Mouse (Mus musculus) forebrain, embryonic 16.5 days (tissue): ENCODE measurements around the gene Fgfr2. TPM values are rescaled to one million over a fixed set of nuclear protein-coding genes. Genes with fewer than 3 reads are reported as not detected.

ENCODE experiments used
- ATAC-seq: fragments of 200-750 bp; cut with Nextera tagmentation; 2 replicates; pipeline ENCODE4 v1.8.0; 2017; ENCODE audit warnings: mild to moderate bottlenecking, moderate library complexity
- H3K27ac ChIP-seq: fragments of 300-500 bp; sonication (generic); 2 replicates; pipeline ENCODE4 v1.5.1; 2014; ENCODE audit warnings: low read length, control low read depth
- H3K27me3 ChIP-seq: fragments of 300-500 bp; sonication (generic); replicated peaks from 2 replicates; pipeline ENCODE4 v1.6.1; 2014; ENCODE audit warnings: low read length; ENCODE audit not compliant: control insufficient read depth, insufficient read depth
- H3K36me3 ChIP-seq: fragments of 300-500 bp; sonication (generic); 2 replicates; pipeline ENCODE4 v1.6.1; 2014; ENCODE audit not compliant: control insufficient read depth, insufficient read depth
- H3K4me1 ChIP-seq: fragments of 300-500 bp; sonication (generic); replicated peaks from 2 replicates; pipeline ENCODE4 v1.6.1; 2014; ENCODE audit warnings: low read length; ENCODE audit not compliant: control insufficient read depth, insufficient read depth
- H3K4me2 ChIP-seq: fragments of 300-500 bp; sonication (generic); 2 replicates; pipeline ENCODE4 v1.6.1; 2014; ENCODE audit warnings: mild to moderate bottlenecking, low read length, control low read depth
- H3K4me3 ChIP-seq: fragments of 300-500 bp; sonication (generic); replicated peaks from 2 replicates; pipeline ENCODE4 v1.5.1; 2014; ENCODE audit warnings: mild to moderate bottlenecking, low read length, control low read depth
- H3K9ac ChIP-seq: fragments of 300-500 bp; sonication (generic); replicated peaks from 2 replicates; pipeline ENCODE4 v1.6.1; 2014; ENCODE audit warnings: low read depth, low read length, control low read depth
- H3K9me3 ChIP-seq: fragments of 300-500 bp; sonication (generic); 2 replicates; pipeline ENCODE4 v1.6.1; 2016; ENCODE audit warnings: low read length; ENCODE audit not compliant: control insufficient read depth
- WGBS: fragments of 180-500 bp; shearing (Covaris S2); extraction: QIAGEN DNeasy Blood & Tissue Kit; methylation state at CpG from one replicate; pipeline ENCODE4 v1.1.7; 2014; 5-methylcytosine and 5-hydroxymethylcytosine counted together
- polyA plus RNA-seq: library from polyadenylated mRNA; unstranded; fragments of >200 nt; fragmentation: Nextera tagmentation; extraction: Ambion mirVana; gene quantifications from 2 replicates; pipeline ENCODE4 v1.2.1, GENCODE M21; 2015

The Fgfr2 gene
- polyA plus RNA-seq, 1 experiment from 2014 or later: 39.2 TPM

DNA sequence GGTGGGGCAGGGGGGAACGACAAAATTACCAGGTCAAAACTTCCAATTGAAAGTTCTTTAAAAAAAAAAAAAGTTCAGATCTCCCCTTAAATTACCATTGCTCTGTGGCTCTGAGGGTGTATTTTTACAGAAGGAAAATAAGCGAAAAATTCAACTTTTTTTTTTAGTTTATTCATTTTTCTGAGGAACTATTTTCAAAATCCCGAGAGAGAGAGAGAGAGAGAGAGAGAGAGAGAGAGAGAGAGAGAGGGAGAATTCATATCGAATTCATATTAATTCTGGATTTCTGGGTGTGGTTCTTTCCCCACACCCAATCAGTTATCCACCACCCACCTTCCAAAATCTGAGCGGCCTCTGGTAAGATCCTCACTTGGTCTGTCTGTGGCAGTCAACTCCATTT lies 1578.3 kb downstream of the Fgfr2 start:
- Histone ChIP-seq H3K4me1 (peaks cover 21% of the 10 kb centered on the region), H3K4me2 (no peak overlapping the region), H3K27me3 (peaks cover 80% of the 10 kb centered on the region), H3K4me3 (no peak overlapping the region), H3K27ac (no peak overlapping the region), H3K9me3 (no peaks in the 10 kb centered on the region), H3K36me3 (no peaks in the 10 kb centered on the region), H3K9ac (no peak overlapping the region)
- ATAC-seq: no peak
- WGBS: 2% methylated on average over 5 of the region's 5 CpGs

DNA sequence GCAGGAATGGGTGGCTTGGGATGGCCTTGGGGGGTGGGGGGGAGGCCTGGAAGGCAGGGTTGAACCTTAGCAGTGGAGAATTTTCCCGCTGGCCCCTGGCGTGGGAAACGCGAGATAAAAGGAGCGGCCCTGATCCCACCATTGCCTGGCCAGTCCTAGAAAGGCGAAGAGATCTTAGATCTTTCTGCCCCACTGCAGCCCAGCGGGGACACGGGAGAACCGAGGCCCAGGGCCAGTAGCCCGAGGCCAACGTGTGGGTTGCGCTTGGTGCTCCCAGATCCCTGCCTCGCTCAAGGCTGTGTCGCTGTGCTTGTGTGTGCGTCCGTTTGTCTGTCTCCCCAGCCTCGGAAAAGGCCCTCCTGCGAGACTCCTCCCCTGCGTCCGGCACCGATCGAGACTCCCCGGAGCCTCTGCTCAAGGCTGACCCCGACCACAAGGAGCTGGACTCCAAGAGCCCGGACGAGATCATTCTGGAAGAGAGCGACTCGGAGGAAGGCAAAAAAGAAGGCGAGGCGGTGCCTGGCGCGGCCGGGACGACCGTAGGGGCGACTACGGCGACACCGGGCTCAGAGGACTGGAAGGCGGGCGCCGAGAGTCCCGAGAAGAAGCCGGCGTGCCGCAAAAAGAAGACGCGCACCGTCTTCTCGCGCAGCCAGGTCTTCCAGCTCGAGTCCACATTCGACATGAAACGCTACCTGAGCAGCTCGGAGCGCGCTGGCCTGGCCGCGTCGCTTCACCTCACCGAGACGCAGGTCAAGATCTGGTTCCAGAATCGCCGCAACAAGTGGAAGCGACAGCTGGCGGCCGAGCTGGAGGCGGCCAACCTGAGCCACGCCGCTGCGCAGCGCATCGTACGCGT lies 1579.3 kb downstream of the Fgfr2 start:
- no peak overlapping the region for H3K4me3 ChIP-seq
- under 1% methylated on average over 71 of the region's 75 CpGs for WGBS
- no peak for ATAC-seq
- H3K4me2 ChIP-seq: no peak overlapping the region
- no peak overlapping the region for H3K9ac ChIP-seq
- H3K36me3 ChIP-seq: no peaks in the 10 kb centered on the region
- peaks cover 81% of the 10 kb centered on the region for H3K27me3 ChIP-seq
- H3K27ac ChIP-seq: no peak overlapping the region
- H3K9me3 ChIP-seq: no peaks in the 10 kb centered on the region
- H3K4me1 ChIP-seq: peaks cover 21% of the 10 kb centered on the region

DNA sequence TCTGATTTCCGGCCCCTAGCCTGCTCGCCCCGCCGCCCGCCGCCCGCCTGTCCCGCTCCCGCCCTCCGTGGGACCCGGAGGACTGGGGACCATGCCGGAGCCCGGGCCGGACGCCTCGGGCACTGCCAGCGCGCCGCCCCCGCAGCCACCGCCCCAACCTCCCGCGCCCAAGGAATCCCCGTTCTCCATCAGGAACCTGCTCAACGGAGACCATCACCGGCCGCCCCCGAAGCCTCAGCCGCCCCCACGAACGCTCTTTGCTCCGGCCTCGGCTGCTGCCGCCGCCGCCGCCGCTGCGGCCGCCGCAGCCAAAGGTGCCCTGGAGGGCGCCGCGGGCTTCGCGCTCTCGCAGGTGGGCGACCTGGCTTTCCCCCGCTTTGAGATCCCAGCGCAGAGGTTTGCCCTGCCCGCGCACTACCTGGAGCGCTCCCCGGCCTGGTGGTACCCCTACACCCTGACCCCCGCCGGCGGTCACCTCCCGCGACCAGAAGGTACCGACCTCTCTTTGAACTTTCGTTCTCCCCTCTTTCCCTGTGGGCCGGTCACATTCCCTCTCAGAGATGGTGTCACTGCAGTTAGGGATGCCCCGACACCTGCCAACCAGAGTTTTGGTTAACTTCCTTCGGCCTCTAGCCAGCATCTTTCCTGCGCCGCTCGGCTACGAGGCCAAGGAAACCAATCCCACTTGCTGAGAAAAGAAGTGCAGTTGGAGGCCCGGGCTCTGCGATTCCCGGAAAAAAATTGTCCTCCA lies 1580.1 kb downstream of the Fgfr2 start:
- H3K36me3 ChIP-seq: no peaks in the 10 kb centered on the region
- no peaks in the 10 kb centered on the region for H3K9me3 ChIP-seq
- H3K27me3 ChIP-seq: peaks cover 81% of the 10 kb centered on the region
- under 1% methylated on average over 65 of the region's 71 CpGs for WGBS
- ATAC-seq: no peak; the same call in 1 of the 2 replicates
- peak overlapping the region; percentile 32 for H3K4me3 ChIP-seq
- peak overlapping the region; percentile 43 for H3K4me2 ChIP-seq
- no peak overlapping the region for H3K27ac ChIP-seq
- H3K4me1 ChIP-seq: peaks cover 21% of the 10 kb centered on the region
- H3K9ac ChIP-seq: no peak overlapping the region

DNA sequence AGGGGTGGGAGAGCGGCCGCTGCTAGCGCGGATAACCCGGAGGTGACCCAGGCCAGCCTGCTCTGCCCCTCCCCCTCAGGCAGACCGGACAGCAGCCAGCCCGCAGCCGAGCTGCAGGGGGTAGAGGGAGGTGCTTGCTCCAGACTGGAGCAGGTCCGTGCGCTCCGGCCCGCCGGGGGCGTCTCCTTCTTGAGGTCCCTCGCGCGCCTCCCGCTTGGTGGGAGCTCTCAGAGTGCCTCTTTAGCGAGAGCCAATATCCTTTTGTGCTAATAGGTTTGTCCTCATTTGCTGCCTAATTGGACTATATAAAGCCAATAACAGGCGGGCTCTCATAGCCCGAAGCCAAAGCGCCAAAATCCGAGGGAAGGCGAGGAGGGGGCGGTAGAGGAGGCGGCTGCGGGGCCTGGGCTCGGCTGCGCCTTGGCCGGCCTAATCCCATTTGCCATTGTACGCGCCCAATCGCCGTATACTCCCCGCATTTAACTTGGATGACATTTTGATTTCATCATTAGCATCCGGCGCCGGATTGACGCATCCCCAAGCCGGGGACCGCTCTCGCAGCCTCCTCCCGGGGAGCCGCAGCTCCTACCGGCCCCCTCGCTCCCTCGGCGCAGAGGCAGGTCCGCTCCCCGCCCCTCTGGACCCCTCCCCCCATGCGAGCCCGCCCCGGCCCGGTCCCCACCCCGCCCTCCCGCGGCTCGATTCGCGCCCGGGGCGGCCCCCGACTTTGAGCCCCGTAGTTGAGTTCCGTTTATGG lies 1580.9 kb downstream of the Fgfr2 start, which contains the start of gene Hmx3:
TSS of gene Hmx3 (plus strand) at position 753 of the 757 bp plus-strand sequence.
- no peaks in the 10 kb centered on the region for H3K9me3 ChIP-seq
- H3K9ac ChIP-seq: no peak within 1 kb of the TSS
- peaks cover 81% of the 10 kb centered on the region for H3K27me3 ChIP-seq
- ATAC-seq: peak; percentile 61
- peak within 1 kb of the TSS; percentile 32 for H3K4me3 ChIP-seq
- H3K4me1 ChIP-seq: peaks cover 21% of the 10 kb centered on the region
- peak within 1 kb of the TSS; percentile 43 for H3K4me2 ChIP-seq
- H3K27ac ChIP-seq: no peak within 1 kb of the TSS
- under 1% methylated on average over 51 of the region's 65 CpGs for WGBS
- H3K36me3 ChIP-seq: no peaks in the 10 kb centered on the region

DNA sequence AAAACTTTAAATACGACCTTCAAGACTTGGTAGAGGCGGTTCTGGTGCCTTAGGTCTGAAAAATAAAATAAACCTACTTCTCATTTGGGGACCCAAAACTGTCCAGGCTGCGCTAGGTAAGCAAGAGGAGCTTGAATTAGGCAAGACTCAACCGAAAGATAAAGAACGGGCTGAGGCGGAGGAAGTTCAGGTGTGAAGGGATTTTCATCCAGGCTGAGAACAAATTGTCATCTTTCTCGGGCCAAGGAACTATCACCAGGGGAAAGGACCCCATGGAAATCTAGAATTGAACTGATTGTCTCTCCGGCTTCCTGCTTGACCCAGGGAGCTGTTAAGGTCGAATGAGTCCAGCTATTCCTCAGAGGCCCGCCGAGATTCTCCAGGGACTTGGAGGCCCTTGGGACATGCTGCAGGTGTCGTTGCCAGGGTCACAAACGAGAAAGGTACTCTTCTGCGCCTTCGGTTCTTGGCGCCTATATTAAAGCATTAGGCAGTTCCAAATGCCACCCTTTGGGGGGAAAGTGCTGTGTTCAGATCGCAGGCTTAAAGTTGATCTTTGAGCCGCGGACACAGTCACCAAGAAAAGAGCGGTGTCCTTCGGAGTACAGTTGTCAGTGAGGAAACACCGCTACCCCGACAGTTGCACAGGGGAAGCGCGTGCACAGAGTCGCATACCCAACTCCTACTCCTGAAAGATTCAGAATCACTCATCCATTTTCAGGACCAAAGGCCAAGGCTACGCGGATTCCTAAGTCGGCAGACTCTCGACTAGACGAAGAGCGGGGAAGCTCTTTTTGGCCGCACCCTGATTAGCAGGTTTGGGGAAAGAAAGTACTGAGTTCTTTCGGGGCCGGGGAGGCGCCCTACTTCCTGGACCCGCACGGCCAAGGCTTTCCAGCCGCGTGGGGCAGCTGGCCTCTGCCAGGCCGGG lies 1581.7 kb downstream of the Fgfr2 start:
- peaks cover 21% of the 10 kb centered on the region for H3K4me1 ChIP-seq
- no peaks in the 10 kb centered on the region for H3K9me3 ChIP-seq
- WGBS: 2% methylated on average over 41 of the region's 41 CpGs
- peak overlapping the region; percentile 4; the same call in 1 of the 2 replicates for H3K4me3 ChIP-seq
- peaks cover 85% of the 10 kb centered on the region for H3K27me3 ChIP-seq
- peak overlapping the region; percentile 43; the same call in 1 of the 2 replicates for H3K4me2 ChIP-seq
- H3K27ac ChIP-seq: no peak overlapping the region
- no peak for ATAC-seq
- no peaks in the 10 kb centered on the region for H3K36me3 ChIP-seq
- no peak overlapping the region for H3K9ac ChIP-seq

DNA sequence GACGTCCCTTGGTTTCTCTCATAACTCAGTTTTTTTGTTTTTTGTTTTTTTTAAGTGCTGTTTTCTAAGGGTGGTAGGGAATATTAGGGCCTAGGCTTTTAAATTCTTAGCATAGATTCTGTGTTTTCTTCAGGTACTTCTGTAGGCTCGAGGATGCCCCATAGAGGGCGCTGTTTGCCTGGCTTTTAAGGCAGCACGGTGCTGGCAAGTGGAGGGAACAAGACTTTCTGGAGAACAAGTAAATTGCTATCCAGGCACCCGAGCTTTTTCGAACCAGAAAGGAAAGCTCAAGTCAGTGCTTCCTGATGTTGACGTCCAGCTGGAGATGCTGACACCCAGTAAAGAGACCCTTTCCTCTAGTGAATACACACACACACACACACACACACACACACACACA lies 1583.2 kb downstream of the Fgfr2 start:
- Histone ChIP-seq H3K4me3 (no peak overlapping the region), H3K36me3 (no peaks in the 10 kb centered on the region), H3K4me1 (peaks cover 21% of the 10 kb centered on the region), H3K27ac (no peak overlapping the region), H3K27me3 (peaks cover 76% of the 10 kb centered on the region), H3K4me2 (no peak overlapping the region), H3K9me3 (no peaks in the 10 kb centered on the region), H3K9ac (no peak overlapping the region)
- ATAC-seq: peak; percentile 69
- under 1% methylated on average over 7 of the region's 7 CpGs for WGBS

DNA sequence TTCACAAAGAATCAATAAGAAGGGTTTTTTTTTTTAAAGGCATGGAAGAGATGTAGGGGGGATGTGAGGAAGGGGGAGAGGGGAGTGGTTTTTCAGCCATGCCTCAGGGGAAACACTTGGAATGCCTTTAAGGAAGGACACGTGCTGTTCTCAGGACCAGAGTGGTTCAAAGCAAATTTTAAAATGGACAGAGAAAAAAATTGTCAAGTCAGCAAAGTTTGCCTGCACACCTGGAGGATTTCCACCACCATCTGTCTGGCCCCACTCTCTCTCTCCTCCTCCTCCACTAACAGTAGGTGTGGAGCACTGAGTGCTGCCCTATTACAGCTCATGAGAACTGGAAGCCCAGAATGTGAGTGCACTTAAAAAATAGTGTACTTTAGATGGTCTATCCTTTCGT lies 1619.4 kb downstream of the Fgfr2 start:
- 81% methylated on average over 2 of the region's 2 CpGs for WGBS

DNA sequence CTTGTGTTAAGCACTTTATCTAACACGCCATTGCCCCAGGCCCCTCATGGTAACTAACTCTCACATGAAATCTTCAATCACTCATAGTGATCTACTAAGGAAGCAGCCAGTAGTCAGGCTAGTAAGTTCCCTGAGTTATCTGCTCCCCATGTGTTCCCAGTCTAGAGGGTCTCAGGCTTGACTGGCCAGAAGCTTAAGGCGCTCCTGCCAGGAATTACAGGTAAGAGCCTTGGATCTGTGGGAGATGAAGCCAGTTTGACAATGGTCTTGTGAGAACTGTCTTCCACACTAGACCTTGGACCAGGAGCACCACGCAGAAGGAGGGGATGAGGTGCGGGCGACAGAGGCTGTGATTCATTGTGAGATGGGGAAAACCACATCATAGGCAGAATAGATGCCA lies 1644.7 kb downstream of the Fgfr2 start:
- 97% methylated on average over 5 of the region's 5 CpGs for WGBS
- no peaks in the 10 kb centered on the region for H3K36me3 ChIP-seq
- H3K9me3 ChIP-seq: no peaks in the 10 kb centered on the region
- no peak overlapping the region for H3K9ac ChIP-seq
- no peaks in the 10 kb centered on the region for H3K4me1 ChIP-seq
- no peak overlapping the region for H3K4me3 ChIP-seq
- peaks cover 11% of the 10 kb centered on the region; the same call in 1 of the 2 replicates for H3K27me3 ChIP-seq
- ATAC-seq: no peak
- no peak overlapping the region for H3K27ac ChIP-seq
- H3K4me2 ChIP-seq: no peak overlapping the region

More for the DNA sequence above, 1619.4 kb downstream of the Fgfr2 start:
- Histone ChIP-seq H3K9me3 (no peaks in the 10 kb centered on the region), H3K4me1 (no peaks in the 10 kb centered on the region), H3K27ac (no peak overlapping the region), H3K9ac (no peak overlapping the region), H3K36me3 (no peaks in the 10 kb centered on the region), H3K4me3 (no peak overlapping the region), H3K27me3 (no peaks in the 10 kb centered on the region), H3K4me2 (no peak overlapping the region)
- ATAC-seq: no peak
